ENCODE assay signal across 8 mouse cellular contexts in genomic region chr7:79246039-79246670, GRCm38 (mm10). TPM values are rescaled to one million over a fixed set of nuclear protein-coding genes. Genes with fewer than 3 reads are reported as not detected.
DNase-seq lines count a peak whose midpoint lies in the region; ATAC-seq and TF ChIP-seq lines count a peak whose summit lies in the region.

No protein-coding gene starts in this region.

- 16% methylated on average over 18 of the region's 18 CpGs for WGBS in forebrain, embryonic 10.5 days
- 9% methylated on average over 18 of the region's 18 CpGs for WGBS in heart, embryonic 15.5 days
- WGBS in liver, embryonic 14.5 days (ENCODE audit: insufficient replicate concordance), result 10% methylated on average over 18 of the region's 18 CpGs
- 13% methylated on average over 18 of the region's 18 CpGs for WGBS in neural tube, embryonic 11.5 days

- peak; percentile 50 for DNase-seq in CD4-positive helper T cell, adult 2 months (ENCODE audit: low read depth, low spot score)
- DNase-seq in brain, adult 2 months (ENCODE audit: low read depth, low spot score), result peak; percentile 87
- DNase-seq in forebrain, embryonic 10.5 days (ENCODE audit: extremely low spot score, low spot score), result peak; percentile 64
- peak; percentile 89 for DNase-seq in kidney, postnatal 10 days
- DNase-seq in liver, embryonic 14.5 days (ENCODE audit: low read depth in 3 of 3, low spot score in 3 of 3), result no peak
- DNase-seq in neural tube, embryonic 11.5 days (ENCODE audit: low spot score), result peak; percentile 79
- peak; percentile 54 for DNase-seq in testis, postnatal 14 days (ENCODE audit: low spot score)

- TF ChIP-seq CTCF in liver, embryonic 14.5 days (IDR thresholded peaks at IDR 0.05; ENCODE audit: low read depth), result peak; percentile 92

- H3K4me2 ChIP-seq in heart, embryonic 15.5 days, result peak overlapping the region; percentile 54
- peak overlapping the region; percentile 31; the same call in 1 of the 2 replicates for H3K4me2 ChIP-seq in liver, embryonic 14.5 days (ENCODE audit: low read depth)
- peak overlapping the region; percentile 35 for H3K4me2 ChIP-seq in neural tube, embryonic 11.5 days (ENCODE audit: low read depth)

- 0 out of 2 replicates have a peak, but pooled peaks cover 7% of the 10 kb centered on the region for H3K27me3 ChIP-seq in forebrain, embryonic 10.5 days (ENCODE audit: poor library complexity, severe bottlenecking)
- H3K27me3 ChIP-seq in heart, embryonic 15.5 days, result peaks cover 3% of the 10 kb centered on the region; the same call in 1 of the 2 replicates
- no peaks in the 10 kb centered on the region for H3K27me3 ChIP-seq in liver, embryonic 14.5 days (ENCODE audit: control insufficient read depth, insufficient read depth, low read length)
- H3K27me3 ChIP-seq in neural tube, embryonic 11.5 days (ENCODE audit: control insufficient read depth, insufficient read depth, low read length), result no peaks in the 10 kb centered on the region

- H3K9ac ChIP-seq in heart, embryonic 15.5 days, result no peak overlapping the region
- no peak overlapping the region for H3K9ac ChIP-seq in liver, embryonic 14.5 days (replicated peaks)
- H3K9ac ChIP-seq in neural tube, embryonic 11.5 days (ENCODE audit: low read length), result no peak overlapping the region; the same call in 1 of the 2 replicates

- peak overlapping the region; percentile 43 for H3K4me3 ChIP-seq in forebrain, embryonic 10.5 days
- H3K4me3 ChIP-seq in heart, embryonic 15.5 days, result peak overlapping the region; percentile 36
- no peak overlapping the region for H3K4me3 ChIP-seq in liver, embryonic 14.5 days (ENCODE audit: insufficient read depth in 1 of 2, low read depth in 2 of 2, low read length in 2 of 2)
- H3K4me3 ChIP-seq in neural tube, embryonic 11.5 days (ENCODE audit: low read depth, low read length), result 0 out of 2 replicates have a peak overlapping the region, but pooled peaks have one; percentile 1

- no peak for ATAC-seq in heart, embryonic 15.5 days (replicated peaks; ENCODE audit: insufficient number of reproducible peaks, insufficient read depth, low FRiP score, low read depth)
- ATAC-seq in liver, embryonic 14.5 days (ENCODE audit: insufficient read depth), result no peak
- ATAC-seq in neural tube, embryonic 11.5 days (ENCODE audit: insufficient read depth, low FRiP score, low TSS enrichment), result no peak

- no peak overlapping the region for H3K27ac ChIP-seq in forebrain, embryonic 10.5 days
- H3K27ac ChIP-seq in heart, embryonic 15.5 days, result no peak overlapping the region
- no peak overlapping the region for H3K27ac ChIP-seq in liver, embryonic 14.5 days
- H3K27ac ChIP-seq in neural tube, embryonic 11.5 days (ENCODE audit: low read depth, low read length), result no peak overlapping the region

- no peaks in the 10 kb centered on the region for H3K36me3 ChIP-seq in forebrain, embryonic 10.5 days (replicated peaks)
- no peaks in the 10 kb centered on the region for H3K36me3 ChIP-seq in heart, embryonic 15.5 days
- H3K36me3 ChIP-seq in liver, embryonic 14.5 days (replicated peaks; ENCODE audit: control insufficient read depth, insufficient read depth, low read depth), result no peaks in the 10 kb centered on the region
- no peaks in the 10 kb centered on the region for H3K36me3 ChIP-seq in neural tube, embryonic 11.5 days (ENCODE audit: control insufficient read depth, insufficient read depth, low read length)

- H3K4me1 ChIP-seq in forebrain, embryonic 10.5 days, result peaks cover 12% of the 10 kb centered on the region
- peaks cover 17% of the 10 kb centered on the region; the same call in 1 of the 2 replicates for H3K4me1 ChIP-seq in heart, embryonic 15.5 days (replicated peaks)
- H3K4me1 ChIP-seq in liver, embryonic 14.5 days (replicated peaks; ENCODE audit: control insufficient read depth in 2 of 2, insufficient read depth in 2 of 2, low read length in 1 of 2), result peaks cover 0 to 6% of the 10 kb centered on the region in 2 experiments; a peak in 1 of 4 replicates
- H3K4me1 ChIP-seq in neural tube, embryonic 11.5 days (ENCODE audit: control insufficient read depth, insufficient read depth, low read length), result no peaks in the 10 kb centered on the region

- TF ChIP-seq EP300 in liver, embryonic 14.5 days (IDR thresholded peaks at IDR 0.05; ENCODE audit: low read depth), result no peak

- no peaks in the 10 kb centered on the region for H3K9me3 ChIP-seq in forebrain, embryonic 10.5 days
- no peaks in the 10 kb centered on the region for H3K9me3 ChIP-seq in heart, embryonic 15.5 days (replicated peaks)
- no peaks in the 10 kb centered on the region for H3K9me3 ChIP-seq in liver, embryonic 14.5 days (ENCODE audit: control insufficient read depth, low read length)
- H3K9me3 ChIP-seq in neural tube, embryonic 11.5 days (ENCODE audit: control insufficient read depth, low read length), result no peaks in the 10 kb centered on the region

RNA-seq across cellular contexts. Expression of gene Abhd2, which starts 26.8 kb away (rescaled TPM):
- 7.6 and 8.6 TPM in 2 replicates for polyA plus RNA-seq in forebrain, embryonic 10.5 days (2016; fragmentation: Nextera tagmentation; extraction: Ambion mirVana)
- 4.2 and 4.9 TPM in 2 replicates for polyA plus RNA-seq in heart, embryonic 15.5 days (2015; fragmentation: Nextera tagmentation; extraction: Ambion mirVana)
- polyA plus RNA-seq in liver, embryonic 14.5 days (2012; rRNA removed), result 5.6 and 6.0 TPM in 2 replicates
- 11.4 TPM in 2 replicates for polyA plus RNA-seq in liver, embryonic 14.5 days (2014; fragmentation: Nextera tagmentation; extraction: Ambion mirVana)
- 14.0 and 14.3 TPM in 2 replicates for polyA plus RNA-seq in neural tube, embryonic 11.5 days (2014; fragmentation: Nextera tagmentation; extraction: Ambion mirVana)

Comparison
In these comparisons a context has a peak if more than half of its experiments do, and no peak if none do; other contexts are left out.
1. DNase-seq: peak in CD4-positive helper T cell, adult 2 months (single experiment), brain, adult 2 months (single experiment), forebrain, embryonic 10.5 days (single experiment), kidney, postnatal 10 days (single experiment), neural tube, embryonic 11.5 days (single experiment) and testis, postnatal 14 days (single experiment); none in liver, embryonic 14.5 days (0 of 3).
2. H3K4me3 ChIP-seq: peak in forebrain, embryonic 10.5 days (single experiment), heart, embryonic 15.5 days (single experiment) and neural tube, embryonic 11.5 days (single experiment); none in liver, embryonic 14.5 days (0 of 2).
3. Peak in every context shown above with its lines, with median percentiles within 50 percentile points of each other: H3K4me2 ChIP-seq.